Mouse (Mus musculus) adrenal gland, adult 8-10 months (tissue): Measurements from ENCODE around the gene Lpcat2b. TPM values are rescaled to one million over a fixed set of nuclear protein-coding genes. Genes with fewer than 3 reads are reported as not detected.
A peak's percentile ranks its signal among the peaks of the same experiment; 100 is the strongest.
"Not testable (repeated sequence)": the region's sequence is repeated elsewhere in the genome, so short reads cannot be mapped to it uniquely, and the experiment has no call there.

ENCODE experiments used
- DNase-seq: peaks from one replicate; pipeline ENCODE4 v3.0.0; 2022
- total RNA-seq, 4 experiments: library from RNA; stranded (reverse); gene quantifications; 2 replicates each; pipeline ENCODE4 v1.2.4; 2022

Gene Lpcat2b
- not detected for total RNA-seq

GRCm38 (mm10) chr5:107431249-107431648 lies at the start of gene Lpcat2b:
TSS of gene Lpcat2b (plus strand) at chr5:107431549.
- no peak for DNase-seq

- DNase-seq = not testable (repeated sequence)
Measured at GRCm38 (mm10) chr5:107386448-107386847, 44.9 kb upstream of the Lpcat2b start.

GRCm38 (mm10) chr5:107387788-107388187 lies 43.6 kb upstream of the Lpcat2b start:
- DNase-seq = no peak

GRCm38 (mm10) chr5:107389373-107389772 lies 42.0 kb upstream of the Lpcat2b start:
- DNase-seq = no peak

GRCm38 (mm10) chr5:107394437-107394836 lies 36.9 kb upstream of the Lpcat2b start:
- no peak for DNase-seq

GRCm38 (mm10) chr5:107402436-107402835 lies 28.9 kb upstream of the Lpcat2b start, which contains the start of gene Ephx4:
TSS of gene Ephx4 (plus strand) at chr5:107402736.
- no peak for DNase-seq

- peak; percentile 4 for DNase-seq
Measured at GRCm38 (mm10) chr5:107403011-107403946, 28.1 kb upstream of the Lpcat2b start.

- DNase-seq = no peak
Measured at GRCm38 (mm10) chr5:107403947-107404684, 27.2 kb upstream of the Lpcat2b start.

- DNase-seq = no peak
Measured at GRCm38 (mm10) chr5:107405361-107405760, 26.0 kb upstream of the Lpcat2b start.

- no peak for DNase-seq
Measured at GRCm38 (mm10) chr5:107410305-107410704, 21.0 kb upstream of the Lpcat2b start.

GRCm38 (mm10) chr5:107411326-107411725 lies 20.0 kb upstream of the Lpcat2b start:
- DNase-seq = no peak

GRCm38 (mm10) chr5:107412285-107412684 lies 19.1 kb upstream of the Lpcat2b start:
- no peak for DNase-seq

GRCm38 (mm10) chr5:107415098-107415497 lies 16.3 kb upstream of the Lpcat2b start:
- DNase-seq = no peak

- no peak for DNase-seq
Measured at GRCm38 (mm10) chr5:107421676-107422075, 9.7 kb upstream of the Lpcat2b start.

GRCm38 (mm10) chr5:107434001-107434400 lies 2.7 kb downstream of the Lpcat2b start:
- DNase-seq = no peak

GRCm38 (mm10) chr5:107436185-107436584 lies 4.8 kb downstream of the Lpcat2b start:
- DNase-seq = no peak

- DNase-seq = no peak
Measured at GRCm38 (mm10) chr5:107436587-107437209, 5.3 kb downstream of the Lpcat2b start.

GRCm38 (mm10) chr5:107437464-107438281 lies 6.3 kb downstream of the Lpcat2b start, which contains the start of gene Btbd8:
TSS of gene Btbd8 (plus strand) at chr5:107437997.
- peak; percentile 84 for DNase-seq

GRCm38 (mm10) chr5:107438353-107438752 lies 7.0 kb downstream of the Lpcat2b start:
- no peak for DNase-seq

- no peak for DNase-seq
Measured at GRCm38 (mm10) chr5:107441881-107442280, 10.5 kb downstream of the Lpcat2b start.

GRCm38 (mm10) chr5:107444251-107444650 lies 12.9 kb downstream of the Lpcat2b start:
- DNase-seq = no peak

- no peak for DNase-seq
Measured at GRCm38 (mm10) chr5:107447977-107448376, 16.6 kb downstream of the Lpcat2b start.
